Mouse (Mus musculus): Measurements from ENCODE around the gene Mkln1.

The Mkln1 gene

GRCm38 (mm10) chr6:31398431-31399205 is at the start of gene Mkln1:
TSS of gene Mkln1 (plus strand) at chr6:31398735.
- peak; percentile 89 for DNase-seq (ENCODE audit: extremely low read depth, insufficient read length, low spot score)

GRCm38 (mm10) chr6:31356444-31357191 is 41.9 kb upstream of the Mkln1 start:
- DNase-seq (ENCODE audit: extremely low read depth, insufficient read length, low spot score) = no peak

- DNase-seq (ENCODE audit: extremely low read depth, insufficient read length, low spot score) = no peak
Measured at GRCm38 (mm10) chr6:31357286-31357685, 41.2 kb upstream of the Mkln1 start.

GRCm38 (mm10) chr6:31362617-31363016 is 35.9 kb upstream of the Mkln1 start:
- no peak for DNase-seq (ENCODE audit: extremely low read depth, insufficient read length, low spot score)

- no peak for DNase-seq (ENCODE audit: extremely low read depth, insufficient read length, low spot score)
Measured at GRCm38 (mm10) chr6:31364399-31364798, 34.1 kb upstream of the Mkln1 start.

GRCm38 (mm10) chr6:31367947-31368346 is 30.6 kb upstream of the Mkln1 start:
- DNase-seq (ENCODE audit: extremely low read depth, insufficient read length, low spot score) = no peak

GRCm38 (mm10) chr6:31368559-31368958 is 30.0 kb upstream of the Mkln1 start:
- no peak for DNase-seq (ENCODE audit: extremely low read depth, insufficient read length, low spot score)

GRCm38 (mm10) chr6:31369875-31370274 is 28.7 kb upstream of the Mkln1 start:
- no peak for DNase-seq (ENCODE audit: extremely low read depth, insufficient read length, low spot score)

GRCm38 (mm10) chr6:31370550-31371061 is 27.9 kb upstream of the Mkln1 start:
- DNase-seq (ENCODE audit: extremely low read depth, insufficient read length, low spot score) = no peak

GRCm38 (mm10) chr6:31371140-31371539 is 27.4 kb upstream of the Mkln1 start:
- no peak for DNase-seq (ENCODE audit: extremely low read depth, insufficient read length, low spot score)

GRCm38 (mm10) chr6:31372620-31373019 is 25.9 kb upstream of the Mkln1 start:
- no peak for DNase-seq (ENCODE audit: extremely low read depth, insufficient read length, low spot score)

GRCm38 (mm10) chr6:31373084-31373673 is 25.4 kb upstream of the Mkln1 start:
- DNase-seq (ENCODE audit: extremely low read depth, insufficient read length, low spot score) = no peak

- DNase-seq (ENCODE audit: extremely low read depth, insufficient read length, low spot score) = no peak
Measured at GRCm38 (mm10) chr6:31382989-31383388, 15.5 kb upstream of the Mkln1 start.

GRCm38 (mm10) chr6:31384794-31385193 is 13.7 kb upstream of the Mkln1 start:
- no peak for DNase-seq (ENCODE audit: extremely low read depth, insufficient read length, low spot score)

- DNase-seq (ENCODE audit: extremely low read depth, insufficient read length, low spot score) = no peak
Measured at GRCm38 (mm10) chr6:31385281-31386145, 13.0 kb upstream of the Mkln1 start.

- DNase-seq (ENCODE audit: extremely low read depth, insufficient read length, low spot score) = no peak
Measured at GRCm38 (mm10) chr6:31389716-31390115, 8.8 kb upstream of the Mkln1 start.

GRCm38 (mm10) chr6:31390243-31390981 is 8.1 kb upstream of the Mkln1 start:
- peak; percentile 15 for DNase-seq (ENCODE audit: extremely low read depth, insufficient read length, low spot score)

- DNase-seq (ENCODE audit: extremely low read depth, insufficient read length, low spot score) = no peak
Measured at GRCm38 (mm10) chr6:31392871-31393270, 5.7 kb upstream of the Mkln1 start.

GRCm38 (mm10) chr6:31396118-31396517 is 2.4 kb upstream of the Mkln1 start:
- DNase-seq (ENCODE audit: extremely low read depth, insufficient read length, low spot score) = no peak

- no peak for DNase-seq (ENCODE audit: extremely low read depth, insufficient read length, low spot score)
Measured at GRCm38 (mm10) chr6:31397308-31397707, 1.2 kb upstream of the Mkln1 start.
